Mouse (Mus musculus): ENCODE data around the gene Ruvbl2. TPM values are rescaled to one million over a fixed set of nuclear protein-coding genes. Genes with fewer than 3 reads are reported as not detected.

Ruvbl2 gene
- polyA plus RNA-seq, 1 experiment from 2014 or later = 82.1 TPM

GRCm38 (mm10) chr7:45374620-45375019, 63.3 kb downstream of the Ruvbl2 start:
- DNase-seq (ENCODE audit: low read depth, low spot score) (no peak), ATAC-seq (no peak)
- no peak for TF ChIP-seq CTCF (IDR thresholded peaks at IDR 0.05)
- no peaks in the 10 kb centered on the region for H3K27me3 ChIP-seq
- in situ Hi-C loops (cut with MboI; ENCODE audit: low pct_unique_long_range_greater_than_20kb) = no loop called here
- ChIA-PET CTCF (no interaction called here), POLR2A (no interaction called here)

GRCm38 (mm10) chr7:45372371-45372770, 65.5 kb downstream of the Ruvbl2 start:
- in situ Hi-C loops (cut with MboI; ENCODE audit: low pct_unique_long_range_greater_than_20kb) = no loop called here
- POLR2A ChIA-PET = no interaction called here
- ATAC-seq (no peak), DNase-seq (ENCODE audit: low read depth, low spot score) (no peak)
- no peak for TF ChIP-seq CTCF (IDR thresholded peaks at IDR 0.05)
- no peaks in the 10 kb centered on the region for H3K27me3 ChIP-seq
- CTCF ChIA-PET = interaction anchor here (0.9 to 1.4 kb wide), 3 partner anchors 33 to 67 kb away, joined by 3 to 5 read pairs (median 4); partner anchors contain the start of gene Kcna7

Other genes with a start within 250 kb of the Ruvbl2 start
- 0.03 TPM for gene Ccdc155, start 233.2 kb downstream of the Ruvbl2 start, polyA plus RNA-seq (2021)
- not detected for gene Dkkl1, start 225.9 kb downstream of the Ruvbl2 start, polyA plus RNA-seq (2021)
- 94.7 TPM for gene Tead2, start 222.3 kb downstream of the Ruvbl2 start, polyA plus RNA-seq (2021)
- 0.81 TPM for gene Cd37, start 199.0 kb downstream of the Ruvbl2 start, polyA plus RNA-seq (2021)
- not detected for gene Slc6a16, start 197.0 kb downstream of the Ruvbl2 start, polyA plus RNA-seq (2021)
- gene Slc6a21, start 160.6 kb downstream of the Ruvbl2 start, polyA plus RNA-seq (2021) = not detected
- 15.0 TPM for gene Trpm4, start 104.3 kb downstream of the Ruvbl2 start, polyA plus RNA-seq (2021)
- 0.06 TPM for gene Hrc, start 102.8 kb downstream of the Ruvbl2 start, polyA plus RNA-seq (2021)
- 4.1 TPM for gene Ppfia3, start 71.1 kb downstream of the Ruvbl2 start, polyA plus RNA-seq (2021)
- gene Lin7b, start 67.5 kb downstream of the Ruvbl2 start, polyA plus RNA-seq (2021) = 4.7 TPM
- 328 TPM for gene Snrnp70, start 42.4 kb downstream of the Ruvbl2 start, polyA plus RNA-seq (2021)
- 0.27 TPM for gene Kcna7, start 32.4 kb downstream of the Ruvbl2 start, polyA plus RNA-seq (2021)
- gene Ntf5, start 24.4 kb downstream of the Ruvbl2 start, polyA plus RNA-seq (2021) = 3.0 TPM
- gene Lhb, start 17.3 kb downstream of the Ruvbl2 start, polyA plus RNA-seq (2021) = 0.14 TPM
- gene Gys1, start 3.3 kb downstream of the Ruvbl2 start, polyA plus RNA-seq (2021) = 59.3 TPM
- gene Ftl1, start 21.8 kb upstream of the Ruvbl2 start, polyA plus RNA-seq (2021) = 15.6 TPM
- gene Bax, start 28.8 kb upstream of the Ruvbl2 start, polyA plus RNA-seq (2021) = 201 TPM
- gene Tulp2, start 43.8 kb upstream of the Ruvbl2 start, polyA plus RNA-seq (2021) = 0.47 TPM
- not detected for gene Gm45808, start 48.7 kb upstream of the Ruvbl2 start, polyA plus RNA-seq (2021)
- gene Dhdh, start 50.7 kb upstream of the Ruvbl2 start, polyA plus RNA-seq (2021) = 0.06 TPM
- gene Nucb1, start 72.3 kb upstream of the Ruvbl2 start, polyA plus RNA-seq (2021) = 506 TPM
- 123 TPM for gene Ppp1r15a, start 88.2 kb upstream of the Ruvbl2 start, polyA plus RNA-seq (2021)
- gene Plekha4, start 88.2 kb upstream of the Ruvbl2 start, polyA plus RNA-seq (2021) = 2.2 TPM
- gene Hsd17b14, start 116.8 kb upstream of the Ruvbl2 start, polyA plus RNA-seq (2021) = 1.6 TPM
- gene Bcat2, start 132.1 kb upstream of the Ruvbl2 start, polyA plus RNA-seq (2021) = 57.2 TPM
- gene Fgf21, start 177.4 kb upstream of the Ruvbl2 start, polyA plus RNA-seq (2021) = 0.14 TPM
- 0.91 TPM for gene Fut1, start 179.2 kb upstream of the Ruvbl2 start, polyA plus RNA-seq (2021)
- gene Izumo1, start 183.7 kb upstream of the Ruvbl2 start, polyA plus RNA-seq (2021) = 0.12 TPM
- 1.6 TPM for gene Rasip1, start 189.4 kb upstream of the Ruvbl2 start, polyA plus RNA-seq (2021)
- gene Mamstr, start 201.9 kb upstream of the Ruvbl2 start, polyA plus RNA-seq (2021) = 0.40 TPM
- gene Fut2, start 228.3 kb upstream of the Ruvbl2 start, polyA plus RNA-seq (2021) = 0.23 TPM
- gene Ntn5, start 245.9 kb upstream of the Ruvbl2 start, polyA plus RNA-seq (2021) = 2.3 TPM

All from Patski (cell line).